In the genomic region with DNA sequence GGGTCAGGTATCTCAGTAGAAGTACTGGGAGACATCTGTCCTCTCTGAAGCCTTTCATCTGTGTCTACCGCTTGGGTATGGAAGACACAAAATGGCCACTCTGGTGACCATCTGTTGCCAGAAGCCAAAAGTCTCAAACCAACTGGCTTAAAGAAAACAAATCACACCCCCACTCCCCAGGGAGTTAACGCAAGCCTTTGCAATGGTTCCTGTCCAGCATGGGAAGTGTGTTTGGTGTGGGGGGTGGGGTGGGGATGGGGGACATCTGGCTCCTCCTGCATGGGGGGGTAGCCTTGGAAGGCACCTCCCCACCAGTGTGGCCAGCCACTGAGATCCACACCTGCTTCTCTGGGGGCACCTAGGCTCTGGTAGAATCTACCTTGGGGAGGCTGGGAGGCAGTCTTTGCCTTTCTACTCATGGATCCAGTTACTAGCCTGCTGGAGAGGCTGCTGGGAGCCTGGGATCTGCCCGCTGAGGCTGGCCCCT, we compare ENCODE assay signal across 8 mouse cellular contexts. TPM values are rescaled to one million over a fixed set of nuclear protein-coding genes. Genes with fewer than 3 reads are reported as not detected.
DNase-seq lines count a peak whose midpoint lies in the region; ATAC-seq and TF ChIP-seq lines count a peak whose summit lies in the region.

No protein-coding gene starts in this region.

- H3K27ac ChIP-seq in kidney, adult 2 months (ENCODE audit: insufficient read depth, low read depth, low read length) = no peak overlapping the region
- H3K27ac ChIP-seq in embryonic facial prominence, embryonic 15.5 days (replicated peaks) = peak overlapping the region; percentile 69
- peak overlapping the region; percentile 89 for H3K27ac ChIP-seq in hindbrain, postnatal 0 days
- H3K27ac ChIP-seq in neural tube, embryonic 13.5 days (replicated peaks) = peak overlapping the region; percentile 94

- ATAC-seq in embryonic facial prominence, embryonic 15.5 days (ENCODE audit: insufficient number of reproducible peaks, low FRiP score, low TSS enrichment, low read depth) = no peak
- ATAC-seq in hindbrain, postnatal 0 days = no peak; the same call in 1 of the 2 replicates
- 0 out of 2 replicates have a peak, but pooled peaks have one; percentile 0 for ATAC-seq in neural tube, embryonic 13.5 days (ENCODE audit: low read depth)
- ATAC-seq in frontal cortex, adult (ENCODE audit: low TSS enrichment) = no peak; the same call in 1 of the 2 replicates

- peak; percentile 46 for DNase-seq in kidney, postnatal 10 days
- no peak for DNase-seq in kidney, adult 2 months
- peak; percentile 70 for DNase-seq in hindbrain, postnatal 0 days (ENCODE audit: low spot score)
- no peak for DNase-seq in right cerebral cortex, postnatal 36 days (ENCODE audit: low spot score in 2 of 2)
- no peak for DNase-seq in urinary bladder, adult 18-20 months (ENCODE audit: low spot score in 2 of 2)

- H3K4me1 ChIP-seq in kidney, adult 2 months (ENCODE audit: control insufficient read depth, insufficient read depth, low read length) = peaks cover 51% of the 10 kb centered on the region
- H3K4me1 ChIP-seq in embryonic facial prominence, embryonic 15.5 days = peaks cover 94% of the 10 kb centered on the region
- H3K4me1 ChIP-seq in hindbrain, postnatal 0 days (ENCODE audit: insufficient read depth, low read length) = peaks cover 60% of the 10 kb centered on the region
- peaks cover 100% of the 10 kb centered on the region for H3K4me1 ChIP-seq in neural tube, embryonic 13.5 days (replicated peaks)

- no peaks in the 10 kb centered on the region for H3K36me3 ChIP-seq in kidney, adult 2 months (ENCODE audit: control insufficient read depth, insufficient read depth, low read length)
- H3K36me3 ChIP-seq in embryonic facial prominence, embryonic 15.5 days = peaks cover 20% of the 10 kb centered on the region
- H3K36me3 ChIP-seq in hindbrain, postnatal 0 days (ENCODE audit: insufficient read depth, low read length) = peaks cover 3% of the 10 kb centered on the region; the same call in 1 of the 2 replicates
- H3K36me3 ChIP-seq in neural tube, embryonic 13.5 days = peaks cover 6% of the 10 kb centered on the region

- H3K9ac ChIP-seq in embryonic facial prominence, embryonic 15.5 days = no peak overlapping the region
- no peak overlapping the region for H3K9ac ChIP-seq in hindbrain, postnatal 0 days (replicated peaks; ENCODE audit: low read length)
- peak overlapping the region; percentile 55 for H3K9ac ChIP-seq in neural tube, embryonic 13.5 days

- no peak for TF ChIP-seq CTCF in kidney, adult 2 months (conservative IDR thresholded peaks at IDR 0.05; ENCODE audit: insufficient read depth, insufficient read length, low read depth, low read length)
- TF ChIP-seq CTCF in hindbrain, postnatal 0 days (IDR thresholded peaks at IDR 0.05; ENCODE audit: low read depth) = no peak

- no peaks in the 10 kb centered on the region for H3K9me3 ChIP-seq in embryonic facial prominence, embryonic 15.5 days (replicated peaks)
- no peaks in the 10 kb centered on the region for H3K9me3 ChIP-seq in hindbrain, postnatal 0 days (ENCODE audit: low read length)
- no peaks in the 10 kb centered on the region for H3K9me3 ChIP-seq in neural tube, embryonic 13.5 days

- peak overlapping the region; percentile 15 for H3K4me2 ChIP-seq in embryonic facial prominence, embryonic 15.5 days (replicated peaks)
- peak overlapping the region; percentile 32 for H3K4me2 ChIP-seq in hindbrain, postnatal 0 days (ENCODE audit: low read depth, low read length)
- H3K4me2 ChIP-seq in neural tube, embryonic 13.5 days = peak overlapping the region; percentile 48

- 56% methylated on average over 3 of the region's 3 CpGs for WGBS in kidney, adult 2 months
- WGBS in embryonic facial prominence, embryonic 15.5 days = 31% methylated on average over 3 of the region's 3 CpGs
- WGBS in hindbrain, postnatal 0 days = 11% methylated on average over 3 of the region's 3 CpGs
- 3% methylated on average over 3 of the region's 3 CpGs for WGBS in neural tube, embryonic 13.5 days

- no peaks in the 10 kb centered on the region for H3K27me3 ChIP-seq in kidney, adult 2 months (replicated peaks; ENCODE audit: control insufficient read depth, insufficient read depth, low read length)
- no peaks in the 10 kb centered on the region for H3K27me3 ChIP-seq in embryonic facial prominence, embryonic 15.5 days
- no peaks in the 10 kb centered on the region for H3K27me3 ChIP-seq in hindbrain, postnatal 0 days (ENCODE audit: insufficient read depth, low read length)
- no peaks in the 10 kb centered on the region for H3K27me3 ChIP-seq in neural tube, embryonic 13.5 days

- TF ChIP-seq POLR2A in kidney, adult 2 months (IDR thresholded peaks at IDR 0.05; ENCODE audit: low read depth, low read length) = no peak

- H3K4me3 ChIP-seq in kidney, adult 2 months (ENCODE audit: insufficient read depth, low read depth, low read length) = no peak overlapping the region
- H3K4me3 ChIP-seq in embryonic facial prominence, embryonic 15.5 days (replicated peaks) = no peak overlapping the region
- no peak overlapping the region for H3K4me3 ChIP-seq in hindbrain, postnatal 0 days (ENCODE audit: low read length)
- H3K4me3 ChIP-seq in neural tube, embryonic 13.5 days = 0 out of 2 replicates have a peak overlapping the region, but pooled peaks have one; percentile 5

RNA-seq across cellular contexts. Expression of a gene that starts 29.6 kb away (rescaled TPM):
- polyA plus RNA-seq in kidney, adult 2 months (2012; rRNA removed) = 16.1 and 17.7 TPM in 2 replicates
- 26.0 and 30.3 TPM in 2 replicates for polyA plus RNA-seq in embryonic facial prominence, embryonic 15.5 days (2015; fragmentation: Nextera tagmentation; extraction: Ambion mirVana)
- 75.2 and 75.9 TPM in 2 replicates for total RNA-seq in hindbrain, postnatal 0 days (2014; rRNA removed)
- 9.2 and 10.0 TPM in 2 replicates for polyA plus RNA-seq in hindbrain, postnatal 0 days (2015; fragmentation: Nextera tagmentation; extraction: Ambion mirVana)
- 19.3 and 20.5 TPM in 2 replicates for polyA plus RNA-seq in neural tube, embryonic 13.5 days (2015; fragmentation: Nextera tagmentation; extraction: Ambion mirVana)

RNA-seq across cellular contexts. Expression of a gene that starts 41.9 kb away (rescaled TPM):
- polyA plus RNA-seq in kidney, adult 2 months (2012; rRNA removed) = 71.1 and 87.5 TPM in 2 replicates
- polyA plus RNA-seq in embryonic facial prominence, embryonic 15.5 days (2015; fragmentation: Nextera tagmentation; extraction: Ambion mirVana) = 25.9 and 27.0 TPM in 2 replicates
- total RNA-seq in hindbrain, postnatal 0 days (2014; rRNA removed) = 60.9 and 89.2 TPM in 2 replicates
- polyA plus RNA-seq in hindbrain, postnatal 0 days (2015; fragmentation: Nextera tagmentation; extraction: Ambion mirVana) = 9.9 and 10.5 TPM in 2 replicates
- 18.4 and 20.7 TPM in 2 replicates for polyA plus RNA-seq in neural tube, embryonic 13.5 days (2015; fragmentation: Nextera tagmentation; extraction: Ambion mirVana)

Comparison
In these comparisons a context has a peak if more than half of its experiments do, and no peak if none do; other contexts are left out.
1. DNase-seq: peak in kidney, postnatal 10 days (single experiment) and hindbrain, postnatal 0 days (single experiment); none in kidney, adult 2 months (single experiment), right cerebral cortex, postnatal 36 days (0 of 2) and urinary bladder, adult 18-20 months (0 of 2).
2. Peak in every context shown above with its lines, with median percentiles within 50 percentile points of each other: H3K4me2 ChIP-seq.